Mouse (Mus musculus) brain, embryonic 18.5 days (tissue): Measurements from ENCODE around the gene Ubp1.
"Not testable (repeated sequence)": the region's sequence is repeated elsewhere in the genome, so short reads cannot be mapped to it uniquely, and the experiment has no call there.

Experiments
- DNase-seq: peaks from one replicate; pipeline ENCODE4 v3.0.0-alpha.2; 2012; ENCODE audit warnings: low read depth, low spot score

The Ubp1 gene

DNA sequence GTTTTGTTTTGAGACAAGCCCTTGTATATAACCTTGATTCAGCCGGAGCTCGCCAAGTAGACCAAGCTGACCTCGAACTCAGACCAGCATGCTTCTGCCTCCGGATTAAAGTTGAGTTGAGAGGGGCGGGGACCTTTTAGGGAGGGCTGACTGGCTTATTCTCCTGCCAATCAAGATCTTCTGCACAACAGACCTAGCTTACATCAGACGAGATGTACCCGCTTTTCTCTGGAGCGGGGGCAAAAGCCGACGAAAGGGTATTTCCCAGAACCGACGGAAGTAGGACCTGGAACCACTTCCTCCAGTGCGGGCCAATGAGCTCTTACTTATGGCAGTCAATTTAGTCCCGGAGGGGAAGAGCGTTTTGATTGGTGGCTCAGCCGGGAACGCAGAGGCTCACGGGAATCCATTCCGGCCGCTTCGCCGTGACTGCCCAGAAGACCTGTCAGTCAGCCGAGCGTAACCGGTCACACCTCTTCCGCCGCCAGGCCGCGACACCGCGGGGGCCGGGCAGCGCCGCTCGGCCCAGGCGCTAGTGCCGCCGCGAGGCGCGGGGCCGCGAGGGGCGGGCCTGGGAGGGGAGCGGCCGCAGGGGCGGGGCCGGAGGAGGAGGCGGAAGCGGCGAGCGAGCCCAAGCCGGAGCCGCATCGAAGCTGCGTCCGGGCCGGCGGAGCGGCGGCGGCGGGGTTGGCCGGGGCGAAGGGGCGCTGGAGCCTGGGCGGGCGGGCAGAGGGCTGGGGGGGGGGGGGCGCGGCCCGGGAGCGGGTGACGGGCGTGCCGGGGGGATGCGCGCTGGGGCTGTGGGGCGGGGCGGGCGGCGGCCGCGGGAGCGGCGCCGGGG, at the start of gene Ubp1:
TSS of gene Ubp1 (plus strand) at position 401 of the 841 bp plus-strand sequence.
- peak; percentile 98 for DNase-seq

DNA sequence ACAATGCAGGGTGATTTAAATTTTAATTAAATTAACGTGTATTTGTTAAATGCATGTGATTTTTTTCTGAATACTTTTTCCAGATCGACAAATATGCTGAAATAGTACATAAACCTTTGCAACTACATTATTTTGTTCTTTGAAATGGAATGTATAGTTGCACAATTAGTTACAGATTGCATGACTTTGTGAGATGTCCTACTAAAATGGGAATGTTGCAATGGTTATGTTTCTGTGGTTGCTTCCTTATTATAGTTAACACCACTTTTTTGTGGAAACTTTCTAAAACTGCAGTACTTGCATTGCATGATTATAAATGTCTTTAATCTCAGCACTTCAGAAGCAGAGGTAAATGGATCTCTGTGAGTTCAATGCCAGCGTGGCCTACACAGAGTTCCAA, 35.8 kb upstream of the Ubp1 start:
- no peak for DNase-seq

DNA sequence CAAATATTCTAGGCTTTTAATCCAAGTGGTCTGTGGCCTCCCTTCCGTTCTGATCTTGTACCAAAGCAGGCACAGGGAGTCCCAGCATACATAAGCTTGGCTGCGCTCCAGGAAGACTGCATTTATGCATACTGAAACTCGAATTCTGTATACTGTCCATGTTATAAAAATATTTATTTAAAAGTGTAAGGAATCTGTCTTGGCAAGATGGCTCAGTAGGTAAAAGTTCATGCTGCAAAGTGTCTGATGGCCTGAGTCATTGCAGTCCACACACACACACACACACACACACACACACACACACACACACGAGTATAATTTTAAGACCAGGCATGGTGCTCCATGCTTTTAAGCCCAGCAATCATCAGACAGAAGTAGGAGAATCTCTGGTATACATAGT, 27.6 kb upstream of the Ubp1 start:
- DNase-seq, result no peak

DNA sequence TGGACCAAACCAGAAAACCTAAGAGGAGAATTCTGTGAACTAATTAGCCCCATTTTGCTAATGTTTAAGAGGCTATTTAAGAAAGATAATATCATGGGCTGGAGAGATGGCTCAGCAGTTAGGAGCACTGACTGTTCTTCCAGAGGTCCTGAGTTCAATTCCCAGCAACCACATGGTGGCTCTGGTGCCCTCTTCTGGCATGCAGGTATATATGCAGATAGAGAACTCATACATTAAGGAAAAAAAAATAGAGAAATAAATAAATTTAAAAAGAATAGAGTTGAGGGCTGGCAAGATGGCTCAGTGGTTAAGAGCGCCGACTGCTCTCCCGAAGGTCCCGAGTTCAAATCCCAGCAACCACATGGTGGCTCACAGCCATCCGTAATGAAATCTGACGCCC, 26.4 kb upstream of the Ubp1 start:
- not testable (repeated sequence) for DNase-seq

DNA sequence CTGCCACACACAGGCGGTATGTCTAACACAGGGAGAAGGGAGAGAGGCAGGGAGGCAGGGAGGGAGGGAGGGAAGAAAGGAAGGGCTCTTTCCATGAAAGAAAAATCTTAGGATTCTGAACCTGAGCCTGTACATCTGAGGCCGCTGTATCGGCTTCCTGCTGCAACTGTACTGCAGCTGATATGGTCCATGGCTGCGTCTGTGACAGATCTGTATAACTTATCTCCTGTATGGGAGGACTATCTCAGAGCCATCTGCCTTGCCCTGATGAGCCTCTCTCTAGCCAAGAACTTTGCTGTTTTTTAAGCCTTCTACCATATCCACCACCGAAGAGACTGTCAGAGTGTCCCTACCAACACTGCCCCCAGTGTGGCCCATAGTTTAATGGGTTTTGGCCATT, 14.9 kb upstream of the Ubp1 start:
- no peak for DNase-seq

DNA sequence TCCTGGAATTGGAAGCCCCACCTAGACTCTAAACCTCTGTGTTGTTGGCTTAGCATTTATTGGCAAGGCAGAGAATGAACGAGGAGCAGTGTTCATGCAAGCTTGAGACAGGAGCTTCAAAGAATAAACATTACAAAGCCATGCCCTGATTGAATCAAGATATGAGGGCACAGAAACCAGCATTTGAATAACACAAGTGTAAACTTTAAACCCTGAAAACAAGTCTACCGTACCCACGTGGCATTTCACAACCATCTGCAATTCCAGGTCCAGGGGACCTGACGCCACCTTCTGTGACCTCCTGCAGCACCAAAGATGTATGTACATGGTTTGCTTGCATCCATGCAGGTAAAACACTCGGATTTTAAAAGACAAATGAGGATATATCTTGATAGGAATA, 8.1 kb upstream of the Ubp1 start:
- DNase-seq, result no peak

DNA sequence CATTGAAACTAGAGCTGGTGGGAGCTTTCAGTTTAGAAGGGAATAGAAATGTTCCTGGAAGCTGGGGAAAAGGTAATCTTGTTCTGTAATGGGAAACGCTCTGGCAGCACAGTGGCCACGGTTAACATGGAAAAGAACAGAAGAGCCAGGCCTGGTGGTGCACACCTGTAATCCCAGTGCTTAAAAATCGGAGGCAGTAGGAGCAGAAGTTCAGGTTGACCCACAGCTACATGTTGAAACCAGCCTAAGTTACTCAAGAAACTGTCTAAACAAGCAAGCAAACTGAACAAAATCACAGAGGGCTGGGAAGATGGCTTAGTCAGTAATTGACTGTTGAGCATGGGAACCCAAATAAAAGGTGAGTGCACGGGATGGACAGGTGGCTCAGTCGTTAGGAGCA, 5.9 kb upstream of the Ubp1 start:
- DNase-seq, result no peak

DNA sequence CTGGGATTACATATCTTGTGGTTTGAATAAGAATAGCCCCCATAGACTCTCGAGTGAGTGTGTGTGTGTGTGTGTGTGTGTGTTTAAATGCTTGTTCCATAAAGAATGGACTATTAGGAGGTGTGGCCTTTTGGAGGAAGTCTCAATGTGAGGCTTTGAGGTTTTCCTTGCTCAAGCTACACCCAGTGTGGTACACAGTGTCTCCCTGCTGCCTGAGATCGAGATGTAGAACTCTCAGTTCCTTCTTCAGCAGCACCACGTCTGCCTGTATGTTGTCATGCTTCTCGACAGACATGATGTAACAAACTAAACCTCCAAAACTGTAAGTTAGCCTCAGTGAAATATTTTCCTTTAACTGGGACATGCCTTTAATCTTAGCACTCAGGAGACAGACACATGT, 2.1 kb upstream of the Ubp1 start:
- DNase-seq, result no peak

DNA sequence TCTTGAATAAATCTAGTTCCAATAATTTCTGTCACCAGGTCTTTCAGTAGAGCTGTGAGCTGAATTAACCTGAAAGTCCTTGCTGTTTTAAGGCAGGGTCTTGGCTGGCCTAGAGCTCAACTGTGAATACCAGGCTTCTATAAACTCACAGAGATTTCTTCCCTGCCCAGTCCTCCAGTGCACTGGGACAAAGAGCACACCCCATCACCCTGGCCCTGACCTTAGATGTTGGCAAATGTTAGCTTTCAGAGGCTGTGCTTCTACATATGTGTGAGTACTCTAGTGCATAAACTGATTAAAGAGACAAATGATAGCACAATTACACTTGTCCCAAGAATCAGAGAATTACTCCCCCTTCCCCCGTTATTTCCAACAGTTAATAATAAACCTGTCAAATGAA, 1.1 kb upstream of the Ubp1 start:
- no peak for DNase-seq

DNA sequence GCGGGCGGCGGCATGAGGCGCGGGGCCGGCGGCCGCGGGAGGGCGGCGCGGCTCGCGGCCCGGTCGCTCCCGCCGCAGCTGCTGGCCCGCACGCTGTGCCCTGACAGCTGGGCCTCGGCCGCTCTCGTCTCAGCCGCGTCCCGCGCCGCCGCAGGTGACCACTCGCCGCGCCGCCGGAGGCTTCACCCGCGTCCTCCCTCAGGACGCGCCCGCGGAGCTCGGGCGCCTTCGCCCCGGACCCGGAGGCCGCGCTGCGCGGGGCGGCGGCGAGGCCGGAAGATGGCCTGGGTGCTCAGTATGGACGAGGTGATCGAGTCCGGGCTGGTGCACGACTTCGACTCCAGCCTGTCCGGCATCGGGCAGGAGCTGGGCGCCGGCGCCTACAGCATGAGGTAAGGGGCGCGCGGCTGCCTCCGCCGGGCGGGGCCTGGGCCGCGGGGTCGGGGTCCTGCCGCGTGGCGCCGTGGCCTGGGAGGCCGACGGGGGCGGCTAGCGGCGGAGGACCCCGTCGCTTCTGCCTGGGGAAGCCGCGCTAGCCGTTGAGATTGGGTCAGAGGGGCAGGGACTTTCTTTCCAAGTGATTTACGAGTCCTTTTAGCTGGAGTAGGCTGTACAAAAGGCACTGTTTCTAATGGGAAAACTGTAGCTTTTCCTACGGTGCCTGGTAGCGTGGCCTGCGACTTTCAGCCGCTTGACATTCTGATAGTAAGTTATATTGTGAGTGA, 803 bp downstream of the Ubp1 start:
- DNase-seq, result no peak

DNA sequence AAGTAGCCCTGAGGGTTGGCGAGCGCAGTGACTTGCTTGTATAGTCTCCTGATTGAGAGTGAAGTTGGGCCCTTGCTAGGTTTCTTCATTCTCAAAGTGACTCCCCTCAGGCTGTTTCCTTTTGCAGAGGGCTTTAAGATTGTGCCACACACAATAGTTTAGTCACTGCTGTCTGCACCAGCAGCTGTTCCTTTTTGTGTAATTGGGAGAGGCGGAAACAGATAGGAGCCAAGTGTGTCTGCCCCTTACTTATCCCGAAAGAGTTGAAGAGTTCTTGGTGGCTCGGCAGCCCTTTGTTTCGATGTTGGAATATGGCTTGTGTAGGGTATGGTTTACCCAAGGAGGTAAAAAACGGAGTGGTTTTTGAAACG, 1.4 kb downstream of the Ubp1 start:
- DNase-seq, result no peak

DNA sequence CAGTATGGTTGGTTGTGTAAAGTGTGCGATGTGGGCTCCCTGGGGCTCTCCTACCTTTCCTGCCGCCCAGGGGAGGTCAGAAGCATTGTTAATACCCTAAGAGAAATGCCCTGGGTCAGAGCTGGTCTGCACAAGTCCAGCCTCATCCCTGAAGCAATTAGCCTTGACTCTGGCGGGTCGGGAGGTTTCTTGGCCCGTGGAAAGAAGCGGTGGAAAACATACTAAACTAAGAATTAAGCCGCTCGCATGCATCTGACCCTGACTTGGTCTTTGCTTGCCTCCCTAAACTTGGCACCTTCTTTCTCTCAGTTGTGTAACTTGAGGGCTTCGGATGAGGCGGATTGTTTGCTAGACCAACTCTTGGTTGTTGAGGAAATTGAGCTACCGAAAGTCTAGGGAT, 1.8 kb downstream of the Ubp1 start:
- DNase-seq, result no peak

DNA sequence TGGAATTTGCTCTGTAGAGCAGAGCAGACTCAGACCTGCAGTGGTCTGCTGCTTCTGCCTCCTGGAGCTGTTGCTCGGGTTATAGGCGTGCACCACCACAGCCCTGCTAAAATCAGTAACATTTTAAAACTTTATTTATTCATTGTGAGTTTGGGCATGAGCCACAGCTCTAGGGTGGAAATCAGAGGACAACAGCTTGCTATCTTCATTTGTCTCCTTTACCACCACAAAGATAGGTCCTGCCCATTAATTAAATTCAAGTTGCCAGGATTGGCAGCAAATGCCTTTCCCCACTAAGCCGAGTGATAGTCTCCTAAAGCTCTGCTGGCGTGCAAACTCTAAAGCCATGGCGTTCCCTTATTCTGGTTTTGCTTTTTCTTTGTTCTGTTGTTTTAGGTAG, 4.9 kb downstream of the Ubp1 start:
- DNase-seq, result no peak

DNA sequence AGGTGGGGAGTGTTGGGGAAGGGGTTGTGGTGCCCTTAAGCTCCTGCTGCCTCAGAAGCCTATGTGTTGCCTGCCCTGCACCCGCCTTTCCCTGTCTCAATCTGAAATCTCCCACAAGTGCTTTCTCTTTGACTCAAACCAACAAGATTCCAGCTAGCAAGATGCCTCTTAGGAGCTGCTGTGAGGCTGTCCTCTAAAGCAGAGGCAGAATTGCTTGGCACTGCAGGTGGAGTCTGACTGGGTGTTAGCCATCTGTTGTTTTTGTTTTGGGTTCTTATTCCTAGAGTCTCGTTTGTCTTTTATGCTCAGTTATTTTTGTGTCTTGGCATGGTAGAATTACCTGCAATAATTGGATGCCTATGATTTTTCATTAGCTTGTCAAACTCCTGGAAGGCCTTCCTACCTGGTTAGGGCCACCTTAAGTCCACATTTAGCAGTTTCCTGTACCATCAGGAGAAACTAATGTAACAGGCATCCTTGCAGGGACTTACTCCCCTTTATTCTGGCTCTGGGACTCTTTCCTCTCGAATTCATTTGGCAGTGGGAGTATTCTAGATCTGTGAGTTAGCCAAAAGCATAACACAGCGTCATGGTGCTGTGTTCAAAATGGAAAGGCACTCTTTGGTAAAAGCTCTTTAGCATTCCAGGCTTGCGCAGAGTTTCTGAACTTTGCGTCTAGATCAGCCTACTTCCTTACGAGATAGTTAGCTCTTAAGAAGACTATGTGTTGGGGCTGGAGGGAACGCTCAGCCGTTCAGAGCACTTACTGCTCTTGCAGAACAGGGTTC, 8.5 kb downstream of the Ubp1 start:
- DNase-seq, result no peak

DNA sequence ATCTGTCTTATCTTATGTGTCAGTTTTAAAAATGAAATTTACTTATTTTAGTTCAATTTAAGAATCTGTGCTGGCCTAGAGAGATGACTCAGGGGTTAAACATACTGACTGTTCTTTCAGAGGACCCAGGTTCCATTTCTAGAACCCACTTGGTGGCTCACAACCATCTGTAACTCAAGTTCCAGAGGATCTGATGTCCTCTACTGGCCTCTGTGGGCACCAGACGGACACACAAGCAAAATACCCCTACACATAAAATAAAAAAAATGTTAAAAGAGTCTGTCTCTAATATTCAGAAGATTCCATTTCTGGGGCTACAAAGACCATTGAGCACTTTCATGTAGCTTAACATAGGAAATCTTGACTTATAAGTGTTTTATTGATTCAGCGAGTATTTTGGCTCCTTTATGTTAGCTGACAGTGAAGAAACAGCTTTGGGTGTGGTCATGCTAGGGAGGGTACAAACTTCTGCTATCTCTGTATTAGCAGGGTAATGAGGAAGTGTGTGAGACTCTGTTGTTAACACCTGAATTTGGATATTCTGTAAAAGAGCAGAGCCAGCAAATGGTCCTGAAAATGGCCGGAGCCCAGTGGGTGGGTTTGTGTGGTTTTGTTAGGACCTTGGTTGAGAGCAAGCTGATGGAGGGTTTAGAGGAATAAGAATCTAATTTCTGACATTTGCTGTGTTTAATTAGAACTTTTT, 10.5 kb downstream of the Ubp1 start:
- no peak for DNase-seq

DNA sequence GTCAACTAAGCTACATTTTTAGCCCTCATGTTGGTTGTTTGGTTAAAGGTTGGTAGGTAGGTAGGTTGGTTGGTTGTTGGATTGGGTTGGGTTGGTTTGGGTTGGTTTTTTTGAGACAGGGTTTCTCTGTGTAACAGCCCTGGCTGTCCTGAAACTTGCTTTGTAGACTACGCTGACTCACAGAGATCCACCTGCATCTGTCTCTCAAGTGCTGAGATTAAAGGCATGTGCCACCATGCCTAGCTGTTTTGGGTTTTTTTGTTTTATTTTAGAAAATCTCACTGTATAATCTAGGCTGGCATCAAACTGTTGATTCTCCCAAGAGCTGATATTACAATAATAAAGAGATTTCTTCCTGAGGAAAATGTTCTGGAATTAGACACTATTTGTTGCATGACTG, 12.6 kb downstream of the Ubp1 start:
- DNase-seq, result no peak

DNA sequence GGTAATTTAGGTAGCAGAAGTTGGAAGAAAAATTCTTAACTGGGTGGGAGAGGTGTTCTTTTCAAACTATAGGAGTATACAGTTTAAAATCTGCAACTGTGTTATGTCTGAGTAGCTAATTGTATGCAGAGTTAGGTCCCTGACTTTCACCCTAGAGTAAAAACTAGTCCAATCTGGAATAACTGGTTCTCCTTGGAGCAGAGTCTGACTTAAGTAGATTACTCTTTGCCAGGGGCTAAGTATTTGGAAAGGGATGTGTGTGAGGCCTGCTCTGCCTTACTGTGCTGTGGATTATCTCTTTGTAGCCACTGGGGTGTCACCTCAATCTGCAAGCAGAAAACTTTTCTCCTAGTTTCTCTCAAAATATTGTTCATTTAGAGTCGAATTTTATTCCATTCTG, 16.5 kb downstream of the Ubp1 start:
- DNase-seq, result no peak

DNA sequence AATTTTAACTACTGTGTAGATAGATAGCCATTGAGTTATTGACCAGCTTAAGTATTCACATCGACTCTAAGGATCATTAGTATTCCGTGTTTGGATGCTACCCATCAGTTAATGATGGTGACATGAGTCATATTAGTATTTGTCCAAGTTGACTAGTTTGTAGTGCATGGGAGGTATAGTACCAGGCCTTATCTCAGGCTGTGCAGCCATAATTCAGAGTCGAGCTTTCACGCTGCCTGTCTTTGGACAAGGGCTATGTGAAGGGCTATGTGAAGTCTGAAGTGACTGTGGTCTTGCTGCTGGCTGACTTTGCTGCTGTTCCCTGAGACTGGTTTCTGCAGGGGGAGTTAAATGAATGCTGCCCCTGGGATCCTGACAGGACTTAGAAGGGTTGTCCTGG, 27.0 kb downstream of the Ubp1 start:
- DNase-seq, result no peak

DNA sequence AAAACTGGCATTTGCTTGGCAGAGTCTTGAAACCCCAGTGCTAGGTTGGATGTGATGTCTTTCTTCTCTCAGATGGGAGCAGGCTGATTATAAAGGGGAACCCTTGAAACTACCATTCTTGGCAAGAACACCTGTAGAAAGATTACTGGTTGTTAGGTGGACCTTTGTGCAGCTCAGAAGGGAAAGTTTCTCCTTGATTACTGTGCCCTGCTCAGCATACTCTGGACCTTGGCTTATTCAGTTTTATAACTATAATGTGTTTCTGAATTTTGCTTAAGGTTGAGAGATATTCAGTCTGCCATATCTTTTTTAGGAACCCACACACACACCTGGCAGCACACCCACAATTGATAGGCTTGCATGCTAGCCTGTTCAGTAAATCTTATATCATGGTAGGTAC, 33.0 kb downstream of the Ubp1 start:
- DNase-seq, result no peak

DNA sequence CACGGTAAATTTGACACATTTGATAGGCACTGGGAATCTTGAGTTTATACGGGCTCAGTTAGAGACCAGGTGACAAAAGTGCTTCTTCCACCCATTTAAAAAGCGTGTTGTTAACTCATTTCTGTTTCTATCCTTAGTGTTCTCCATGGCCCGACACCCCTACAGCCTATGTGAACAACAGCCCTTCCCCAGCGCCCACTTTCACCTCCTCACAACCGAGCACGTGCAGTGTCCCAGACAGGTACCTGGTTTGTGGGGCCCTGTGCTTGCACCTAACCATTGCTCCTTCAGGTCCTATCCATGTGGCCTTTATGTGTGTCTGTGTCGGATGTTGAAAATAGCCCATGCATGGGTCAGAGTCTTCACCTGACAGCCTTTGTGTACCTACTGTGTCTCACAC, 33.7 kb downstream of the Ubp1 start:
- DNase-seq, result no peak

DNA sequence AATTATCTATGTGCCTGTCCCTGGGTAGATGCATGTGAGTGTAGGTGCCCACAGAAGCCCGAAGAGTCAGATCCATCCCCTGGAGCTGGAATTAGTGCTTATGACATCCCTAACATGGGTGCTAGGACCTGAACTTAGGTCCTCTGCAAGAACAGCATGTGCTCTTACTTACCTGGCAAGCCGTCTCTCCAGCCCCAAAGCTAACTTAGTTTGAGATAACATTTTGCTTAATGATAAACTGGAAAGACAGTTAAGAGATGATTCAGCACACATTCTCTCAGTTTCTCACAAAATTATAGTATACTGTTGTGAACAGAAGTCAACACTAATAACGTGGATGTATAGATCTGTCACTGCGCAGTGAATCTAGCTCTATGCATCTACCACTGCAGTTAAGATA, 36.1 kb downstream of the Ubp1 start:
- no peak for DNase-seq

DNA sequence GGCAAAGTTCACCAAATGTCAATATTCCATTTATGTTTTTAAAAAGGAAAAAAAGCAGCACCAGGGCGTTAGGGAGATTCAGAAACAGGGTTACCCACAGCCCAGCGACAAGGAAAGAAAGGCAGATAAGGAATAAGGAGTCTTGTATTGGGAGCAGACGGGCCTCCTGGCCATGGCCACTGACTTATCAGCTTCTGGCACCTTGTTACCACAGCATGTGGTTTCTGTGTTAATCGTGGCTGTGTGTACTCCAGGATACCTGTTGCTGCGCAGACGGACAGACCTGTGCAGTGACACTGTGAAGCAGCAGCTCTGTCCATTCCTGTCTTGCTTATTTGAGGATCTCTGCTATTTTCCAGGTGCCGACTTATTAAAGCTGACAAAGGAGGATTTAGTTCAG, 38.2 kb downstream of the Ubp1 start:
- no peak for DNase-seq
